In genomic region chrX:111660381-111660780, GRCm38 (mm10) we compare ENCODE assay signal across 18 mouse cellular contexts. TPM values are rescaled to one million over a fixed set of nuclear protein-coding genes. Genes with fewer than 3 reads are reported as not detected.
A peak's percentile ranks its signal among the peaks of the same experiment; 100 is the strongest.
DNase-seq lines count a peak whose midpoint lies in the region; ATAC-seq and TF ChIP-seq lines count a peak whose summit lies in the region.
"Had no signal": no experiment of that assay in that cellular context is flagged by ENCODE, and none has a peak within 500 bp of the region (broad histone marks: within the 10 kb centered on the region; RNA-seq: fewer than 3 reads in every experiment).

No protein-coding gene starts in this region.

- H3K4me1 ChIP-seq in embryonic facial prominence, embryonic 14.5 days (ENCODE audit: control insufficient read depth, insufficient read depth, low read length), result no peaks in the 10 kb centered on the region
- H3K4me1 ChIP-seq in embryonic facial prominence, embryonic 10.5 days, result no peaks in the 10 kb centered on the region
- H3K4me1 ChIP-seq in lung, postnatal 0 days (ENCODE audit: insufficient read depth, low read depth, low read length), result no peaks in the 10 kb centered on the region
- no peaks in the 10 kb centered on the region for H3K4me1 ChIP-seq in intestine, postnatal 0 days (replicated peaks; ENCODE audit: control insufficient read depth, insufficient read depth, low read length)
- H3K4me1 ChIP-seq: embryonic facial prominence, embryonic 15.5 days; hindbrain, embryonic 15.5 days; limb, embryonic 10.5 days; liver, embryonic 12.5 days had no signal

- H3K4me3 ChIP-seq in embryonic facial prominence, embryonic 14.5 days (ENCODE audit: low read depth, low read length), result no peak overlapping the region
- H3K4me3 ChIP-seq in embryonic facial prominence, embryonic 10.5 days, result no peak overlapping the region
- H3K4me3 ChIP-seq in lung, postnatal 0 days (ENCODE audit: low read depth, low read length), result no peak overlapping the region
- no peak overlapping the region for H3K4me3 ChIP-seq in intestine, postnatal 0 days (ENCODE audit: low read depth, low read length)
- H3K4me3 ChIP-seq: embryonic facial prominence, embryonic 15.5 days; hindbrain, embryonic 15.5 days; limb, embryonic 10.5 days; liver, embryonic 12.5 days had no signal

- no peak for TF ChIP-seq CTCF in lung, postnatal 0 days (IDR thresholded peaks at IDR 0.05)
- TF ChIP-seq CTCF in intestine, postnatal 0 days (IDR thresholded peaks at IDR 0.05; ENCODE audit: low read depth), result no peak

- no peak overlapping the region for H3K27ac ChIP-seq in embryonic facial prominence, embryonic 14.5 days (replicated peaks; ENCODE audit: low read depth, low read length)
- H3K27ac ChIP-seq in embryonic facial prominence, embryonic 10.5 days (replicated peaks), result no peak overlapping the region
- no peak overlapping the region for H3K27ac ChIP-seq in lung, postnatal 0 days (ENCODE audit: low read length)
- H3K27ac ChIP-seq in intestine, postnatal 0 days (ENCODE audit: low read depth, low read length), result no peak overlapping the region
- H3K27ac ChIP-seq: embryonic facial prominence, embryonic 15.5 days; hindbrain, embryonic 15.5 days; limb, embryonic 10.5 days; liver, embryonic 12.5 days; macrophage had no signal

- peak; percentile 6 for DNase-seq in embryonic facial prominence, embryonic 14.5 days (ENCODE audit: low spot score)
- DNase-seq in embryonic facial prominence, embryonic 10.5 days (ENCODE audit: low spot score), result no peak
- DNase-seq in lung, postnatal 0 days (ENCODE audit: low spot score), result peak; percentile 6
- DNase-seq in lung, postnatal 4 days, result no peak
- peak; percentile 75 for DNase-seq in 416B (ENCODE audit: low read depth)
- DNase-seq in brain, embryonic 18.5 days (ENCODE audit: low read depth, low spot score), result peak; percentile 0
- no peak for DNase-seq in spleen, postnatal 36 days (ENCODE audit: low spot score in 2 of 2)
- DNase-seq: adrenal gland, postnatal 10 days; gastrocnemius, postnatal 14 days; kidney, adult 2 months; layer of hippocampus, postnatal 36 days; thymus, postnatal 4 days had no signal

- 70% methylated on average over 5 of the region's 5 CpGs for WGBS in embryonic facial prominence, embryonic 14.5 days
- 84% methylated on average over 5 of the region's 5 CpGs for WGBS in embryonic facial prominence, embryonic 10.5 days
- 47% methylated on average over 5 of the region's 5 CpGs for WGBS in lung, postnatal 0 days
- WGBS in intestine, postnatal 0 days, result 55% methylated on average over 5 of the region's 5 CpGs

- no peak overlapping the region for H3K9ac ChIP-seq in embryonic facial prominence, embryonic 14.5 days (ENCODE audit: low read depth, low read length)
- H3K9ac ChIP-seq in lung, postnatal 0 days (replicated peaks; ENCODE audit: low read depth), result no peak overlapping the region
- no peak overlapping the region for H3K9ac ChIP-seq in intestine, postnatal 0 days (ENCODE audit: low read depth, low read length)
- H3K9ac ChIP-seq: embryonic facial prominence, embryonic 15.5 days; hindbrain, embryonic 15.5 days; liver, embryonic 12.5 days had no signal

- TF ChIP-seq EP300 in lung, postnatal 0 days (IDR thresholded peaks at IDR 0.05), result no peak

- H3K36me3 ChIP-seq in embryonic facial prominence, embryonic 14.5 days (ENCODE audit: control insufficient read depth, insufficient read depth, low read length), result no peaks in the 10 kb centered on the region
- H3K36me3 ChIP-seq in embryonic facial prominence, embryonic 10.5 days (replicated peaks), result 0 out of 2 replicates have a peak, but pooled peaks cover 3% of the 10 kb centered on the region
- no peaks in the 10 kb centered on the region for H3K36me3 ChIP-seq in lung, postnatal 0 days (ENCODE audit: insufficient read depth, low read length)
- no peaks in the 10 kb centered on the region for H3K36me3 ChIP-seq in intestine, postnatal 0 days (ENCODE audit: control insufficient read depth, insufficient read depth)
- H3K36me3 ChIP-seq: embryonic facial prominence, embryonic 15.5 days; hindbrain, embryonic 15.5 days; limb, embryonic 10.5 days; liver, embryonic 12.5 days had no signal

- no peak for ATAC-seq in embryonic facial prominence, embryonic 14.5 days (ENCODE audit: low read depth)
- peak; percentile 50 for ATAC-seq in lung, postnatal 0 days
- ATAC-seq in intestine, postnatal 0 days, result no peak
- ATAC-seq: liver, embryonic 12.5 days had no signal

- H3K27me3 ChIP-seq in embryonic facial prominence, embryonic 14.5 days (replicated peaks; ENCODE audit: control insufficient read depth, insufficient read depth, low read length), result no peaks in the 10 kb centered on the region
- no peaks in the 10 kb centered on the region for H3K27me3 ChIP-seq in embryonic facial prominence, embryonic 10.5 days (replicated peaks; ENCODE audit: low read depth, poor library complexity, severe bottlenecking)
- no peaks in the 10 kb centered on the region for H3K27me3 ChIP-seq in lung, postnatal 0 days (replicated peaks; ENCODE audit: insufficient read depth, low read length)
- H3K27me3 ChIP-seq in intestine, postnatal 0 days (replicated peaks; ENCODE audit: control insufficient read depth, insufficient read depth, low read length), result no peaks in the 10 kb centered on the region
- H3K27me3 ChIP-seq: embryonic facial prominence, embryonic 15.5 days; hindbrain, embryonic 15.5 days; liver, embryonic 12.5 days had no signal

- no peaks in the 10 kb centered on the region for H3K9me3 ChIP-seq in embryonic facial prominence, embryonic 14.5 days (ENCODE audit: control insufficient read depth, low read length)
- no peaks in the 10 kb centered on the region for H3K9me3 ChIP-seq in embryonic facial prominence, embryonic 10.5 days
- H3K9me3 ChIP-seq in lung, postnatal 0 days (ENCODE audit: low read length), result no peaks in the 10 kb centered on the region
- no peaks in the 10 kb centered on the region for H3K9me3 ChIP-seq in intestine, postnatal 0 days (ENCODE audit: control insufficient read depth)
- H3K9me3 ChIP-seq: embryonic facial prominence, embryonic 15.5 days; hindbrain, embryonic 15.5 days; limb, embryonic 10.5 days; liver, embryonic 12.5 days had no signal

- H3K4me2 ChIP-seq in embryonic facial prominence, embryonic 14.5 days (ENCODE audit: low read depth, low read length), result no peak overlapping the region
- no peak overlapping the region for H3K4me2 ChIP-seq in lung, postnatal 0 days (replicated peaks; ENCODE audit: low read depth, low read length)
- no peak overlapping the region for H3K4me2 ChIP-seq in intestine, postnatal 0 days (replicated peaks; ENCODE audit: low read depth)
- H3K4me2 ChIP-seq: embryonic facial prominence, embryonic 15.5 days; hindbrain, embryonic 15.5 days; liver, embryonic 12.5 days had no signal

RNA-seq across cellular contexts. Expression of gene Hdx, which starts 36.5 kb away (rescaled TPM):
- polyA plus RNA-seq in embryonic facial prominence, embryonic 14.5 days (2014; fragmentation: Nextera tagmentation; extraction: Ambion mirVana), result 0.70 and 0.94 TPM in 2 replicates
- 2.3 and 2.5 TPM in 2 replicates for polyA plus RNA-seq in embryonic facial prominence, embryonic 10.5 days (2016; fragmentation: Nextera tagmentation; extraction: Ambion mirVana)
- 0.37 and 0.48 TPM in 2 replicates for polyA plus RNA-seq in lung, postnatal 0 days (2015; fragmentation: Nextera tagmentation; extraction: Ambion mirVana)
- 0.21 and 0.25 TPM in 2 replicates for polyA plus RNA-seq in intestine, postnatal 0 days (2015; fragmentation: Nextera tagmentation; extraction: Ambion mirVana)
- polyA plus RNA-seq: macrophage had no signal

Comparison
In these comparisons a context has a peak if more than half of its experiments do, and no peak if none do; other contexts are left out.
1. DNase-seq: peak in embryonic facial prominence, embryonic 14.5 days (single experiment), lung, postnatal 0 days (single experiment), 416B (single experiment) and brain, embryonic 18.5 days (single experiment); none in embryonic facial prominence, embryonic 10.5 days (single experiment), lung, postnatal 4 days (0 of 2) and spleen, postnatal 36 days (0 of 2).